Mouse (Mus musculus) brain, embryonic 14.5 days (tissue): Measurements from ENCODE around the gene Ptgdr2. TPM values are rescaled to one million over a fixed set of nuclear protein-coding genes. Genes with fewer than 3 reads are reported as not detected.

ENCODE experiments used
- DNase-seq: peaks from one replicate; pipeline ENCODE4 v3.0.0-alpha.2; 2011; ENCODE audit warnings: low read depth
- CTCF ChIP-seq: fragments of 200-500 bp; IDR thresholded peaks from 2 replicates; pipeline ENCODE4 v1.5.1; 2012; ENCODE audit warnings: inconsistent platforms, mild to moderate bottlenecking, moderate library complexity, borderline replicate concordance; ENCODE audit not compliant: insufficient read depth, insufficient read length; ENCODE audit errors: extremely low read depth
- POLR2A ChIP-seq: fragments of 200-500 bp; IDR thresholded peaks from 2 replicates; pipeline ENCODE4 v1.6.1; 2012; ENCODE audit warnings: mild to moderate bottlenecking, inconsistent platforms, borderline replicate concordance; ENCODE audit not compliant: poor library complexity, insufficient read depth, insufficient read length, severe bottlenecking; ENCODE audit errors: extremely low read depth
- polyA plus RNA-seq: library from polyadenylated mRNA; depleted of rRNA; stranded (reverse); fragments of >200 nt; gene quantifications from 2 replicates; pipeline ENCODE4 v1.2.3, GENCODE M21; 2012

Gene Ptgdr2
- polyA plus RNA-seq, 1 experiment: 0.30 TPM

GRCm38 (mm10) chr19:10909087-10909721 lies 27.8 kb upstream of the Ptgdr2 start:
- DNase-seq: no peak
- no peak for TF ChIP-seq CTCF
- TF ChIP-seq POLR2A: no peak

GRCm38 (mm10) chr19:10914291-10914690 lies 22.7 kb upstream of the Ptgdr2 start:
- TF ChIP-seq POLR2A (no peak), CTCF (no peak)
- DNase-seq: no peak

DNA sequence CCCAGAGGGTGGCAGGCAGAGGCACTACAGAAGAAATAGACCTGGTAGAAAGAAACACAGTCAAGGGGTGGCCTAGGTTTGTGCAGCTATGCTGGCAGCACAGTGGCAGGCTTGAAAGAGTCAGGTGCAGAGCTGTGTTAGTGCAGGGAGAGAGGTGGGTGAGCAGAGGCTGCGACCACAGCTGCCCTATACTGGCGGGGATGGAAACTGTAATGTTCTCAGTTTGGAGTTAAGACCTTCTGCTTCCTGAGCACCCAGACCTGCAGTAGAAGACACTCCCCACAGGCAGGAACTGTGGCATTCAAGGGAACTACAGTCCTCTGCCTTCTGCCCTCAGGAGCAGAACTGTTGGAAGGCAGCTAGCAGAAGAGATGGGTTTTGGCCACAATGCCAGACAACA lies 22.1 kb upstream of the Ptgdr2 start:
- TF ChIP-seq POLR2A (no peak), CTCF (no peak)
- DNase-seq: no peak

DNA sequence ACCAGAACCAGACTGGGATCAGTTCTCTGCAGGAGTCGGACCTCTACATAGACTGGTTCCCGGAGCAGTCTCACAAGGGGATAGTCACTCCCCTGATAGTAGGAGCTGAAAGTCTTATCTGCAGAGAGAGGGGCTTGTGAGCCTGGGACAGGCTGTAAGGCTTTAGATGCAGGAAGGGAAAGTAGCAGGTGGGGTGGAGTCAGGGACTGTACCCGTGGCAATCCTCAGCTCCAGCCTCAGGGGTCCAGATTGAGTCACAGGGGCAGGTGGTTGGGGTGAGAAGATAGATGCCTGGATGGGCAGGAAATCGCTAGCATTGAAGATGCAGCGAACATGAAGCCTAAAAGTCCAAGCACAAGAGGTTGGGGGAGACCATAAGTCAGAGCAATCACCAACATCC lies 20.5 kb upstream of the Ptgdr2 start:
- no peak for TF ChIP-seq CTCF
- TF ChIP-seq POLR2A: no peak
- DNase-seq: no peak

- TF ChIP-seq CTCF (no peak), POLR2A (no peak)
- DNase-seq: no peak
Observed at GRCm38 (mm10) chr19:10918321-10918991, 18.5 kb upstream of the Ptgdr2 start.

DNA sequence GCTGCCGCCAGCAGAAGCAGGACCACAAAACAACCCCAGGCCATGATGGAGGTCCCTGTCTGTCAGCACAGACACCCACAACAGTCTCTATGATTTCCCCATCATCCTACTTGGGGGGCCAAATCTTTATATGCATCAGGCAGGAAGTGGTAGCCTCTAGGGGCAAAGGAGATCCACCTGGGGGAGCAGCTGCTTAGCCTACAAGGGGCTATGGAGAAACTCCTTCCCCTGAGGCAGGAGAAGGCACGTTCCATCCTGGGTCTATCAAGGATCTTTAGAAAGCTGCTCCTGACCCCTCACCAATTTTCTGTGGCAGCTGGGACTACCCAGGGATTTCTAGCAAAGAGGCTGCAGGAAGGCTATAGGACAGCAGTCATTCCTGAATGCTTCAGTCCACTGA lies 16.4 kb upstream of the Ptgdr2 start, which contains the start of gene Zp1:
Gene Zp1, minus strand, starts transcription at position 101 of the 400 bp plus-strand sequence.
- TF ChIP-seq POLR2A (no peak), CTCF (no peak)
- no peak for DNase-seq

DNA sequence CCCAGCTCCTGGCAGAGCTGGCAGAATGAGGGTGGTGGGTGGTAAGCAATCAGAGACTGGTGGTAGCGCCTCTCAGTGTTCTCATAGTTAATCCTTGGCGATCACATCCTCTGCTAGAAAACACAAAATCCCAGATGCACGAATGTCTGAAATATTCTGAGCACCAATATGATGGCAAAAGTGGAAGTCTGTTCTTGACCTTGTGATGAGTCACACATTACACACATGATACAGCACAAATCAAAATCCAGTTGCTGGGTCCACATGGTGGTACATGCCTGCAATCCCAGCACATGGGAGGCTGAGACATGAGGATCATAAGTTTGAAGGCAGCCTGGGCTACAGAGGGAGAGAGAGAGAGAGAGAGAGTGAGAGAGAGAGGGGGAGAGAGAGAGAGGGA lies 15.9 kb upstream of the Ptgdr2 start:
- no peak for TF ChIP-seq POLR2A
- no peak for TF ChIP-seq CTCF

DNA sequence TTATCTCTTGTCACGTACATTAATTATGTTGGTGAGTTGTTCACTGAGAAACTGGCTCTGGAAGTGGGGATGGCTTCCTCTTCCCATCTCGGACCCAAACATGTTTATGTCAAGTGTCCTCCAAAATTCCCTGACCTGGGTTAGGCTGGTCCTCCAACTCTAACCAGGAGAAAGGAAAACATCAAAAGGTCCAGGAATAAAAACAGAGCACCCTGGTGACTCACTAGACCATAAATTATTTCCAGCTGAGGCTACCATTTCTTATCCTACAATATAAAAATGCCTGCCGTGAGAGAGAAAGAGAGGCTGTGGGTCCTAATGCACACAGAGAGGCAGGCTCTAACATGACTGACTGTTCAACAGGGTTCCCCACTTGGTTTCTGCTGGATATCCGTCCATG lies 12.7 kb upstream of the Ptgdr2 start:
- TF ChIP-seq POLR2A: no peak
- no peak for TF ChIP-seq CTCF

More for the DNA sequence above, 15.9 kb upstream of the Ptgdr2 start:
- no peak for DNase-seq

GRCm38 (mm10) chr19:10926123-10926621 lies 10.8 kb upstream of the Ptgdr2 start:
- DNase-seq: peak; percentile 49
- TF ChIP-seq POLR2A (no peak), CTCF (no peak)

More for the DNA sequence above, 12.7 kb upstream of the Ptgdr2 start:
- no peak for DNase-seq

DNA sequence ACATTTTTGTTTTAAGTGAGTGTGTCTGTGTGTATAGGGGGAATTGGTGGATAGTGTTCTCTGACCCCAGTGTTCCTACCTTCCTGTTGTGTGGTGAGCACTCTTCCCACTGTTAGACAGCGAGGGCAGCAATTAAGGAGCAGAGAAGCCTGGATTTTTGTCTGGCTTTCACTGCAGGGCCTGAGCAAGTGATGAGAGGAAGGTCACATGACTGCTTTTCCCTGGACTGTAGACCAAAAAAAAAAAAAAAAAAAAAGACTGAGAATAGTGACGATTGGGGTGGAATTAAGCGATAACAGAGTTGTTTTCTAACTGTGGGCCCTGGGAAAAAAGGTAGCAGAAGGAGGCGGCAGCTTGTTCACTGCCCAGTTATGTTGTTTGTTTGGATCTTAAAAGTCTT lies 10.3 kb upstream of the Ptgdr2 start:
- no peak for DNase-seq
- TF ChIP-seq POLR2A (no peak), CTCF (no peak)

DNA sequence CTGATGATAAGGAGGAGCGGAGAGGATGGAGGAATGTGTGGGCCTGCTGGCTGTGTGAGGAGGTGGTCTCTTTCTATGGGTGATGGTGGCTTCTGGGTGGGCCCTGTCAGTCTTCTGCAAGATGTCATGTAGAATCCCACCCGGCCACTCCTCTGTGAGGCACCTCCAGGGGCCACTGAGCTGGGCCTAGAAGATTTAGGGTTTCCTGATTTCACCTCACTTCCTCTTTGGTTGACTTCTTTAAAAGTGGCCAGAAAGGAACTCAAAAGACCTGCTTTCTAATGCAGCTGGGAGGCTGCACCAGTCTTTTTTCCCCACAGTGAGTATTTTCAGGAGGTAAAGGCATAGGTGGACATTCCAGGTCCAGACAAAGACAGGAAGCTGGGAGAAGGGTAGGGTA lies 6.3 kb upstream of the Ptgdr2 start:
- TF ChIP-seq POLR2A: no peak
- no peak for TF ChIP-seq CTCF
- no peak for DNase-seq

GRCm38 (mm10) chr19:10935029-10935428 lies 1.9 kb upstream of the Ptgdr2 start:
- no peak for DNase-seq
- TF ChIP-seq POLR2A: no peak
- no peak for TF ChIP-seq CTCF

DNA sequence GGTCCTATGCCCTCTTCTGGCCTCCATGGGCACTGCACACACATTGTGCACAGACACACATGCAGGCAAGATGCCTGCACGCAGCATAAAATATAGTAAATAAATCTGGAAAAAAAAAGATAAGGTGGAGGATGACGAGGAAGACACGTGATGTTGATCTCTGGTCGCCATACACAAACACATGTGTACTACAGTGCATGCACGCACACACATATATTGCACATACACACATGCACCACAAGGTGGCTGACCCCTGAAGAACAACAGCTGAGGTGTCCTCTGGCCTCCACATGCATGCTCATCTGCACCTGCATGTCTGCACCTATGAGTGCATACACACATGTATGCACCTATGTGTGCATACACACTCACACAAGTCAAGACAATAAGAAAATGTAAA lies 883 bp upstream of the Ptgdr2 start:
- TF ChIP-seq CTCF (peak; percentile 0; the same call in 1 of the 2 replicates), POLR2A (no peak)
- no peak for DNase-seq

DNA sequence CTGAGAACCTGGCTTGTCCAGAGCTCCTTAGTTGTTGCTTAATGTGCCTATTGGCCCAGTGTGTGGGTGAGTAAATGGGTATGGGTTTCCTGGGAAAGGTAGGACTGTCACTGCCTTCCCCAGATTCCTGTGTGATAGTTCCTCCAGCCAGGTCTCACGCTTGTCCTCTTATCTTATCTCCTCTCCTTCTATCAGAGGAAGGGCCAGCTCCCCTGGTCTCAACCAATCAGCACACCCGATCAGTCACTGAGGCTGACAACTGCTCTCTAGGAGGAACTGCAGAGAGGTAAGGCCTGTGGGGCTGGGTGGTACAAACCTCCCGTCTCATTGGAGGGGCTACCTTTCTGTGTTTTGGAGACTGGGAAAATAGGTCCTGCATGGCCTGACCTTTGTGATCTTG lies 1.8 kb downstream of the Ptgdr2 start:
- no peak for TF ChIP-seq CTCF
- no peak for TF ChIP-seq POLR2A
- no peak for DNase-seq
